Mouse (Mus musculus): Measurements from ENCODE around the gene Fam168b. TPM values are rescaled to one million over a fixed set of nuclear protein-coding genes. Genes with fewer than 3 reads are reported as not detected.

Gene Fam168b
- polyA plus RNA-seq, 1 experiment, result 917 TPM

DNA sequence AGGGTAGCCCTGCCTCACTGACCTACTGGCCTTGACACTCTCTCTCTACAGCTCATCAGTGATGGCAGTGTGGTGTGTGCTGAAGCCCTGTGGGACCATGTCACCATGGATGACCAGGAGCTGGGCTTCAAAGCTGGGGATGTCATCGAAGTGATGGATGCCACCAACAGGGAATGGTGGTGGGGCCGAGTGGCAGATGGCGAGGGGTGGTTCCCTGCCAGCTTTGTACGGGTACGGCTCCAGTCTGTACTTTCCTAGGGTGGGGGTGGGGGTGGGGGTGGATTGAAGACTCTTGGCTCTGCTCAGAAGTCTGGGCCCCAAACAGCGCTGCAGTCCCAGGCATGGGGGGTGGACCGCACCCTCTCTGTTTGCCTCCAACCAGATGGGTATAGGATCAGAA lies 38.0 kb downstream of the Fam168b start:
- Histone ChIP-seq H3K4me1 (replicated peaks; ENCODE audit: control insufficient read depth, insufficient read depth, low read length) (peaks cover 17% of the 10 kb centered on the region), H3K27ac (ENCODE audit: control insufficient read depth, insufficient read depth, low read length) (no peak overlapping the region), H3K27me3 (ENCODE audit: control insufficient read depth, insufficient read depth, low read length) (no peaks in the 10 kb centered on the region), H3K36me3 (ENCODE audit: control insufficient read depth, insufficient read depth, low read length) (no peaks in the 10 kb centered on the region), H3K4me3 (ENCODE audit: control insufficient read depth, insufficient read depth, low read length) (no peak overlapping the region)
- 98% methylated on average over 7 of the region's 7 CpGs for WGBS
- DNase-seq, result no peak
- TF ChIP-seq CTCF (IDR thresholded peaks at IDR 0.05; ENCODE audit: borderline replicate concordance, control insufficient read depth, extremely low read depth, insufficient read depth, low read length, poor library complexity) (no peak), POLR2A (IDR thresholded peaks at IDR 0.05; ENCODE audit: control insufficient read depth, extremely low read depth, insufficient read depth, low read length, poor library complexity) (no peak)

DNA sequence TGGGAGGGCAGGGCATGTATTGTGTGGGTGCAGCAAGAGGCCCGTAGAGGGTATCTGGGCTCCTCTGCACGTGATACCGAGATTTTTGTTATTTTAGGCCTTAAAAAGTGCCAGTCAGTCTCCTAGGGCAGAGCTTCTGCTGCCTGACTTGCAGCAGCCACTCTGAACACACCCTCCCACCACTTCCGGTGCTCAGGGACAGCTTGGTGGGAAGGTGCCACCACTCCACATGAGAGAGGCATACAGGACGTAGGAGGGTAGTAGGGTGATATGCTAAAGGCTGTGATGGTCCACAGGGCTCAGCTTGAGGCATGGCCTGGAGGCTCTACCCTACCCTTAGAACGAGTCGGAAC lies 40.6 kb downstream of the Fam168b start:
- DNase-seq, result peak; percentile 78
- H3K27ac ChIP-seq (ENCODE audit: control insufficient read depth, insufficient read depth, low read length), result peak overlapping the region; percentile 64
- TF ChIP-seq POLR2A (IDR thresholded peaks at IDR 0.05; ENCODE audit: control insufficient read depth, extremely low read depth, insufficient read depth, low read length, poor library complexity) (no peak), CTCF (IDR thresholded peaks at IDR 0.05; ENCODE audit: borderline replicate concordance, control insufficient read depth, extremely low read depth, insufficient read depth, low read length, poor library complexity) (no peak)
- H3K36me3 ChIP-seq (ENCODE audit: control insufficient read depth, insufficient read depth, low read length), result no peaks in the 10 kb centered on the region
- peaks cover 17% of the 10 kb centered on the region for H3K4me1 ChIP-seq (replicated peaks; ENCODE audit: control insufficient read depth, insufficient read depth, low read length)
- 12% methylated on average over 7 of the region's 7 CpGs for WGBS
- peak overlapping the region; percentile 99 for H3K4me3 ChIP-seq (ENCODE audit: control insufficient read depth, insufficient read depth, low read length)
- H3K27me3 ChIP-seq (ENCODE audit: control insufficient read depth, insufficient read depth, low read length), result no peaks in the 10 kb centered on the region

- H3K4me1 ChIP-seq (replicated peaks; ENCODE audit: control insufficient read depth, insufficient read depth, low read length), result peaks cover 17% of the 10 kb centered on the region
- under 1% methylated on average over 47 of the region's 47 CpGs for WGBS
- no peaks in the 10 kb centered on the region for H3K36me3 ChIP-seq (ENCODE audit: control insufficient read depth, insufficient read depth, low read length)
- TF ChIP-seq POLR2A (IDR thresholded peaks at IDR 0.05; ENCODE audit: control insufficient read depth, extremely low read depth, insufficient read depth, low read length, poor library complexity), result no peak
- TF ChIP-seq CTCF (IDR thresholded peaks at IDR 0.05; ENCODE audit: borderline replicate concordance, control insufficient read depth, extremely low read depth, insufficient read depth, low read length, poor library complexity), result peak; percentile 36; the same call in 1 of the 2 replicates
- H3K4me3 ChIP-seq (ENCODE audit: control insufficient read depth, insufficient read depth, low read length), result peak overlapping the region; percentile 99
- H3K27ac ChIP-seq (ENCODE audit: control insufficient read depth, insufficient read depth, low read length), result peak overlapping the region; percentile 29
- H3K27me3 ChIP-seq (ENCODE audit: control insufficient read depth, insufficient read depth, low read length), result no peaks in the 10 kb centered on the region
- DNase-seq, result peak; percentile 77
Observed at GRCm38 (mm10) chr1:34801616-34802289, 41.1 kb downstream of the Fam168b start.

DNA sequence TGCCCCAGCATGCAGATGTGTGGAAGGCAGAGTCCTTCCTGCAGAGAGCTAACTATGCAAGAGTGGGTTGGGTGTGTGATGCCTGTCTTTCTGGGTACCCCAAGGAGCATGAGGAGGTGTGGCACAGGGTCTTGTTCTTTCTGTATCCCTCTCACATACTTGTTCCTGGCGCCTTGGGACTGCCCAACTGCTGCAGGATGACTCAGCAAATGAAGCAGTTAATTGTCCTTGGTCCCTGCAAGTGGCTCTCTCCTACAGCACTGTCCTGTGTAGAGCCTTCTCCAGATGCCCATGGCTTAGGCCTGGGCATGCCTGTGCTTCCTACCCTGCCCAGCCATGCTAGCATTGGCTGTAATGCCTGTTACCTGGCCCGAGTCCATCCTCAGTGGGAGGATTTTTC lies 43.7 kb downstream of the Fam168b start:
- DNase-seq, result no peak
- H3K4me3 ChIP-seq (ENCODE audit: control insufficient read depth, insufficient read depth, low read length), result no peak overlapping the region
- H3K36me3 ChIP-seq (ENCODE audit: control insufficient read depth, insufficient read depth, low read length), result no peaks in the 10 kb centered on the region
- WGBS, result 68% methylated on average over 2 of the region's 2 CpGs
- no peak overlapping the region for H3K27ac ChIP-seq (ENCODE audit: control insufficient read depth, insufficient read depth, low read length)
- TF ChIP-seq CTCF (IDR thresholded peaks at IDR 0.05; ENCODE audit: borderline replicate concordance, control insufficient read depth, extremely low read depth, insufficient read depth, low read length, poor library complexity) (no peak), POLR2A (IDR thresholded peaks at IDR 0.05; ENCODE audit: control insufficient read depth, extremely low read depth, insufficient read depth, low read length, poor library complexity) (no peak)
- H3K4me1 ChIP-seq (replicated peaks; ENCODE audit: control insufficient read depth, insufficient read depth, low read length), result peaks cover 17% of the 10 kb centered on the region
- no peaks in the 10 kb centered on the region for H3K27me3 ChIP-seq (ENCODE audit: control insufficient read depth, insufficient read depth, low read length)

DNA sequence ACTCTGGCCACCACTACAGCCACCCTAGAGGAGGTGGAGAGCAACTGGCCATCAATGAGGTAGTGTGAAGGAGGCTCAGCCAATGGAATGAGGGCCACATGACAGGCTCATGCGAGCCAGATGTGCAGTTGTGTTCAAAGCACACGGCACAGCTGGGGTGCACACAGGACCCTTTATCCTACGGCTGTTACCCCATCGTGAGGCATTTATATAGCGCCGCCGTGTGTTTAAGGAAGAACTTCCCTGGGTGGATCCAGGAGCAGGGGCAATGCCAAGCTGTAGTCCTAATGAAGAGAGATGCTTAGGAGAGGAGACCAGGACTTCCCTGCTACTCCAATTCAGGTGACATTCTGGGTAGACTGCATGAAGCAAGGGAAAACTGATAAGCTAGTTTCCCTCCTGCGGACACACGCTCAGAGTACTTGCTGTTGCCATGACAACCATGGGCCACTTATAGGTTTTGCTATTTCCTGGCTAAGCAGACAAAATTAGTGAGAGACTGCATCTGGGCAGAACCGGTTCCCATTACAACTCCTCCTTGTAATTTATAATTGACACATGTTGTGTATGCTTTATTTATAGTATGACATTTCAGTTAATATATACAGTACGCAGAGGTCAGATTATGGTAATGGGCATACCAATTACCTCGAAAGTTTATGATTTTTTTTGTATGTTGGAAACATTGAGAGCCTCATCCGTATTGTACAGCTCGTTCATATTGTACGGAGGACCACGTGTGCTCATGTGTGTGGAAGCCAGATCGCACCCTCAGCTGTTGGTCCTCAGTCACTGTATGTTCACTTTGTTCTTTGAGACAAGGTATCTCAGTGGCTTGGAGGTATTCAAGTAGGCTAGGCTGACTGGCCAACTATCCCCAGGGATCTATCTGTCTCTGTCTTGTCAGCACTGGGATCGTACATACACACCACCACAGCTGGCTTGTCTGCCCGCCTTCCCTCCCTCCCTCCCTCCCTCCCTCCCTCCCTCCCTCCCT lies 49.3 kb downstream of the Fam168b start:
- Histone ChIP-seq H3K4me1 (replicated peaks; ENCODE audit: control insufficient read depth, insufficient read depth, low read length) (no peaks in the 10 kb centered on the region), H3K36me3 (ENCODE audit: control insufficient read depth, insufficient read depth, low read length) (no peaks in the 10 kb centered on the region), H3K27ac (ENCODE audit: control insufficient read depth, insufficient read depth, low read length) (no peak overlapping the region), H3K27me3 (ENCODE audit: control insufficient read depth, insufficient read depth, low read length) (no peaks in the 10 kb centered on the region), H3K4me3 (ENCODE audit: control insufficient read depth, insufficient read depth, low read length) (no peak overlapping the region)
- TF ChIP-seq CTCF (IDR thresholded peaks at IDR 0.05; ENCODE audit: borderline replicate concordance, control insufficient read depth, extremely low read depth, insufficient read depth, low read length, poor library complexity) (no peak), POLR2A (IDR thresholded peaks at IDR 0.05; ENCODE audit: control insufficient read depth, extremely low read depth, insufficient read depth, low read length, poor library complexity) (no peak)
- 68% methylated on average over 19 of the region's 19 CpGs for WGBS
- no peak for DNase-seq

GRCm38 (mm10) chr1:34783538-34784161 lies 59.2 kb downstream of the Fam168b start:
- no peak overlapping the region for H3K27ac ChIP-seq (ENCODE audit: control insufficient read depth, insufficient read depth, low read length)

More at GRCm38 (mm10) chr1:34783538-34784161, 59.2 kb downstream of the Fam168b start:
- Histone ChIP-seq H3K4me1 (replicated peaks; ENCODE audit: control insufficient read depth, insufficient read depth, low read length) (no peaks in the 10 kb centered on the region), H3K27me3 (ENCODE audit: control insufficient read depth, insufficient read depth, low read length) (no peaks in the 10 kb centered on the region), H3K4me3 (ENCODE audit: control insufficient read depth, insufficient read depth, low read length) (no peak overlapping the region), H3K36me3 (ENCODE audit: control insufficient read depth, insufficient read depth, low read length) (no peaks in the 10 kb centered on the region)
- TF ChIP-seq POLR2A (IDR thresholded peaks at IDR 0.05; ENCODE audit: control insufficient read depth, extremely low read depth, insufficient read depth, low read length, poor library complexity) (no peak), CTCF (IDR thresholded peaks at IDR 0.05; ENCODE audit: borderline replicate concordance, control insufficient read depth, extremely low read depth, insufficient read depth, low read length, poor library complexity) (no peak)
- WGBS, result 87% methylated on average over 6 of the region's 6 CpGs
- no peak for DNase-seq
